Mouse (Mus musculus) B cell, adult 2 months (primary cell): ENCODE measurements around the gene Polr3g.
"Not testable (repeated sequence)": the region's sequence is repeated elsewhere in the genome, so short reads cannot be mapped to it uniquely, and the experiment has no call there.

Source experiments
- DNase-seq, 2 experiments: peaks; one replicate each; pipeline ENCODE4 v3.0.0; 2022

Gene Polr3g

DNA sequence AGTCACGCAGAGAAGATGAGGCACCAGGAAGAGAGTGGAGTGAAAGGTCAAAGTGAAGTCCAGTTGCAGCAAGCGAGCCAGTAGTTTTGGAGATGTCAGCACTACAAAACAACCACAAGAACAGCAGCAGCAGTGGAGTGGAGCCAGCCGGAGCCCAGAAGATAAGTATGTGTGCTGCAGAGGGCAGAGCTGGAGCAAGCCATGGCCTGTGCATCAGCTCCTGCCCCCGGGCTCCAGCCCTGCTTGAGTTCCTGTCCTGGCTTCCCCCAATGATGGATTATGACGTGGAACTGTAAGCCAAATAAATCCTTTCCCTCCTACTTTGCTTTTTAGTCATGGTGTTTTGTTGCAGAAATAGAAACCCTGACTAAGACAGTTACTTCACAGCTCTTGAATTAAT is 26.6 kb downstream of the Polr3g start:
- no peak for DNase-seq

DNA sequence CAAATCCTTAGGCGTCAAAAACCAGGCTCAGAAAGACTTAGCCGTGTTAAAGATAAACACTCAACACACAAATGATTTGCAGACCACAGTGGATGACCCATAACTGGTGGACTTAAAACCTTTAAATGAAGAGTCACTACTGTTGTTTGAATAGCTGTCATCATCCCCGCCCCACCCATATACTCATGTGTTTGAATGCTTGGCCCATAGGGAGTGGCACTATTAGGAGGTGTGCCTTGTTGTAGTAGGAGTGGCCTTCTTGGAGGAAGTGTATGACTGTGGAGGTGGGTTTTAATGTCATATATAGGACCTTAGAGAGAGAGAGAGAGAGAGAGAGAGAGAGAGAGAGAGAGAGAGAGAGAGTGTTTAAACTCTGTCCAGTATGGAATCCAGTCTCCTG is 27.7 kb downstream of the Polr3g start:
- no peak for DNase-seq

DNA sequence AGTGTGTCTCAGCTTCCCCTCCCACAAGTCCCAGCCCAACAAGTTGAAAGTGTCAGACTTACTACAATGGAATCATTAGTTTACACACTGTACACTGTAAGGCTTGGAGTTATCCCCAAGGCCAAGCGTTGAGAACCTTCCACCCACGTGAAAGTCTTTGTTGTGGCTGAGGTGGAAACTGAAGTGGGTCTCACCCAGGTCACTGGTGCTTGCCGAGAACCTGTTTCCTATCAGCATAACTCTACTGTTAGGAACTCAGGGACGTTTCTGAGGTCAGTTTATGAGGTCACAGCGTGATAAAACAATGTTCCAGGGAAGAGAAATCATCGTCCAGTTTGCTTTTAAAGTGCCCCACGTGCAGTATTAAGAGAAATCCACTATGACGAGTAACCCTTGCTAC is 35.5 kb downstream of the Polr3g start:
- no peak for DNase-seq

DNA sequence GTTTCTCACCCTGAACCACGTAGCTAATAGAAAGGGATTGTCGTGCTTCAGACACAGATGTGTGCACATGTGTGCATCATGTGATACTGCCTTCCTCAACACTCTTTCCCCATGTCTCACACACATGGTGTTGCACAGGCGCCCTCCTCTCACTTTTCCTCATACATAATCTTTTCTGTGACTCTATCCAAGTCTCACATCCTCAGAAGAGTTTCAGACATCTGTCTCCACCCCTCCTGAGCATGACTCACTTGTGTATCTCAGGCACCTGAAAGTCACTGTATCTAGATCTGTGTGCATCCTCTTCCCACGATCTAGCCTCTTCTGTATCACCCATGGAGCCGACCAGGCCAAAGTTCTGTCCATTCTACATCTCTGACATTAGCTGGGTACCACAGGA is 43.1 kb downstream of the Polr3g start:
- DNase-seq: no peak

DNA sequence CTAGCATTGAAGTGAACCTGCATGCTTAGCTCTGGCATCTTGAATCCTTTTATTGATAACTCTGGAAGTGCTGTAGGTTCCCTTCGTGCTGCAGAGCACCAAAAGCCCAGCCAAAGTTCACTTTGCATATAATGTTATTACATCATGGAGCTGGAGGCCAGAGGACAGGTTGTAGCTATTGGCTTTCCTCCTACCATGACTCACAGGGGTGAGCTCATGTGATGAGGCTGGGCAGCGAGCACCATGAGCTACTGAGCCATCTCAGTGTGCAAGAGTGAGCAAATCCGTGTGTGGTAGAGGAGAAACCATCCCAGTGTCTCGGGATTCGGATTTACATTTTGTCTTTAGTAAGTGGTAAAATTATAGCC is 46.5 kb downstream of the Polr3g start:
- no peak for DNase-seq

DNA sequence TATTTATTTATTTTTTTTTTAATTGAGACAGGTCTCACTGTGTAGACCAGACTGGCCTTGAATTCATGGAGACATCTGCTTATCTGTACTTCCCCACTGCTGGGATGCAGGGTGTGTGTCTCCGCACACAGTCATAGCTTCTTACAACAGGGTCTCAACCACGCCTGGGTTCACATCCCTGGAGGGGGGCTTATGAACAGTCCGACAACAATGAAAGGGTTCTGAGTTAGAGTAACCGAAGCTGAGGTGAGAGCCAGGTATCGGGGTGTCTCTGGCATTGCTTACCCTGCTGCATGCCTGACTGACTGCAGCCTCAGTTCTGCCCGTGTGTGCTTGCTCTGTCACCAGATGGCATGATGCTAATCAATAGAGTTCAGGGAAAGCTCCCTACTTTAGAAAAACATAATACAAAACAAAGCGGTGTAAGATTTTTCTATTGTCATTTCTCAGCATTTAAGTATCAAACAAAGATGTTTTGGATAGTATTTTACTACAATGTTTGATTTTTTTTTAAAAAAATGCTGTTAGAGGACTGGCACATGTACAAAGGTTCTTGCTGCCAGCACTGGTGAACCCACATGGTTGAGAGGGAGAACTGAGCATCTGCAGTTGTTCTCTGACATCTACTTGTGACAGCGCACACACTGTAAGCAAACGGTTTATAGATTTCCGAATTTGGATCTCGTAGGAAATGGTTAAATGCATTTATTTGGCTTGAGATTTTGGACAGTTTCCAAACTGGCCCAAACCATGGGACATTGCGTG is 47.1 kb downstream of the Polr3g start:
- DNase-seq: no peak

DNA sequence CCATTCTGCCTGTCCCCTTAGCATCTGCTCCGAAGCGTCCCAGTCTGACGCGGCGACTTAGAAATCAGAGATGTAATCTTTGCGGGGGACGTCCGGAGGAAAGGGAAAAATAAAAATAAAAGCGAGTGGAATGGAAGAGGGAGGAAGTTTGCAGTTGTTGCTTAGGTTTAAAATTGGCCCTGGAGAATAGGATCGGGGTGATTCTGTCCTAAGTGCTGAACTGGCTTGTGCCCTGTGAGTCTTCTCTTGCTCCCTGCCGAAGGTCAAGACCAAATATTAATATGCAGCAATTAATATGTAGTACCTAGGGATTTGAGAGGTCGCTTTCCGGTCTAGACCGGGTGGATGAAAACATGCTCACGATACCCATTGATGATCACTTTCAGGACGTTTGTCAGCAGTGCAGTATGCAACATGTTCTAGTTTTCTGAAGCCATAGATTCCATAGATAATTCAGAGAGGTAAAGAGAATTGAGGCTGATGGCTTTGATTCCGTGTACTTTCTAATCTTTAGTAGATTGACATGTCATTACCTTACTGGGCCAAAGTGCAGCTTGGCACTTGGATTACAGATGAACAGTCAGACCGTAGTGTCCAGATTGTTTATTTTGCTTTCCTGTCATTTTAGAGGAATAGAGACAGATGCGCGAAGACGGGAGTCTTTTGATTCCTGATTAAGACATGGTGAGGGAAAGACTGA is 52.6 kb downstream of the Polr3g start:
- DNase-seq: no peak

DNA sequence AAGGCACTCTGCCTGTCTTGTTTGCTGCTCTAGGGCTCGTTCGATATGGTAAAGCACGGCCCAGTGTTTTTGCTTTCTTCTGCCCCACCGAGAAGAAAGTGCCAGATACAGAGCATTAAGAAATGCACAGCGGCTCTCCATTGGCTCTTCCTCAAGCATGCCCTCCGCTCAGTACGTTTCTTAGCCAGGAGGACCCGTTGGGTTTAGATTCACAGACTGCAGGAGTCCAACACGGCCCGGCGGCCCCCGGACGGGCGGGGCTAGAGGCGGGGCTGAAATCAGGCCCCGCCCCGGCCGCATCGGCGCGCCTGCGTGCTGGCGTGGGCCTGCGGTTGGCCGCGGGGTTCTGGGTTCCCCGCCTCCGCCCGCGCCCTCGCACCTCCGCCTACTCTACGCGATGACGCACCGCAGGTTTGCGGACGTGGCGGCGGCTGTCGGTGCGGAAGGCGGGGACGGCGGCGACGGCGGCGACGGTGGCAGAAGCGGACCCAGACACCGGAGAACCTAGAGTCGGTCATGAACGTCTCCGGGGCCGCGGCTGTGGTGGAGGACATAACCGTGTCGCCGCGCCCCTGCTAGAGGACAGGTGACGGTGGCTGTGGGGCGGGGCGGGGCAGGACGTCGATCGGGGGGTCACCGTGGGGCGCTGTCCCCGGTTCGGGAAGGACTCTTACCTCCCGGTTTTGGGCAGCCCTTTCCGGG is 53.3 kb downstream of the Polr3g start, which contains the start of gene Lysmd3:
Gene Lysmd3 (plus strand): TSS at position 313 of the 702 bp plus-strand sequence.
- peak; percentile 93 for DNase-seq

DNA sequence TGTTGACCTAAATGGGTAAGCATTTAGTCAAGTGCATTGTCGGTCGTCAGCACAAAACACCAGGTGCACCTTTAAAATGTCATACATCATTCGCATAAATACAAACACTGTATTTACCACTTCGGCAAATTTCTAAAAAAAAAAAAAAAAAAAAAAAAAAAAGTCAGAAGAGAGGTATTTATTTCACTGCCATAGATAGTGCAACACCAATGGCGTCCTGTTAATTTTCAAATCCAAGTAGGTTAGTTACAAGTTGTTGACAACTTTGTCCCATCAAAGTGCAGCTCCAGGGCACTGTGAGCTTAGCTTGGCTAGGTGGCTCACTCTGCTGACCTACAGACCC is 53.8 kb downstream of the Polr3g start:
- DNase-seq: no peak

DNA sequence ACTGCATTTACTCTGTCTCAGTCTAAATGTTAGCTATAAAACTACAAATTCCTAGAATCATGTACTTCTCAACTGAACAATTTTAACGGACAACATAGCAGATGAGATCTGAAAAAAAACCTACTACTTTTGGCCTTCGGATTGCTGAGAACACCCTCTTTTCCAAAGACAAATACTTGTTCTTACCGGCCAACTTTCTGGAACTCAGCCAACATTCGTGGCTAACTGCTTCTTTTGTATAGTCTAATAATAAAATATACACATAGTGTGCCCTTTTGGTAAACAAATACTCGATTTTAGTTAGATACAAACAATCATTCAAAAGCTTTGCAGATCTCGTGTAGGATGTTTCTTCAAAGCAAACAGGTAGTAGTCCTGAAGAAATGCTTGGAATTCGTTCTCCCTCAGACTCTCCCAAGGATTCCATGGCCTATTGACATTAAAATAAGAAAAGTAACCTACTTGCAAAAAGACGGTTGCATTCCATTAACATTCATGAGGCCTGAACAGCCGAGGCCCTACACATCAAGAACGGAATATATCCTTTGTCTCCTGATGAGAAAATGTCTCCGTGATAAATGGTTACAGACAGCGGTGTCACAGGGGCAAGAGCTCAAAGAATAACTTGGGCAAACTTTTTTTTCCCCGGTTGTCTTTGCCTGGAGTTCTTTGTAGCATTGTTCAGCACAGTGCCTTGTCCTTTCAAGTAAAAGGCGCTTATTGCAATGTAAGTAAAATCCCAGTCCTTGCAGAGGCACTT is 54.5 kb downstream of the Polr3g start:
- DNase-seq: no peak

DNA sequence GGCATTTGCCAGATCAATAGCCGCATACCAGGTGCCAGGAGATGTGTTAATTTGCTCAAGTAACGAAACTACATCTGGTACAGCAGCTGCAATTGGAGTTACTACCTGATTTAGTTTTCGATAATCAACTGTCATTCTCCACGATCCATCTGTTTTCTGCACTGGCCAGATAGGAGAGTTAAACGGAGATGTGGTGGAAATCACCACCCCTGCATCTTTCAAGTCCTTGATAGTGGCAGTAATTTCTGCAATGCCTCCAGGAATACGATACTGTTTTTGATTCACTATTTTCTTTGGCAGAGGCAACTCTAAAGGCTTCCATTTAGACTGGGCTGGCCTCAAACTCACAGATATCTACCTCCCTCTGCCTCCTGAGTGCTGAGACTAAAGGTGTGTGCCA is 60.4 kb downstream of the Polr3g start:
- not testable (repeated sequence) for DNase-seq

DNA sequence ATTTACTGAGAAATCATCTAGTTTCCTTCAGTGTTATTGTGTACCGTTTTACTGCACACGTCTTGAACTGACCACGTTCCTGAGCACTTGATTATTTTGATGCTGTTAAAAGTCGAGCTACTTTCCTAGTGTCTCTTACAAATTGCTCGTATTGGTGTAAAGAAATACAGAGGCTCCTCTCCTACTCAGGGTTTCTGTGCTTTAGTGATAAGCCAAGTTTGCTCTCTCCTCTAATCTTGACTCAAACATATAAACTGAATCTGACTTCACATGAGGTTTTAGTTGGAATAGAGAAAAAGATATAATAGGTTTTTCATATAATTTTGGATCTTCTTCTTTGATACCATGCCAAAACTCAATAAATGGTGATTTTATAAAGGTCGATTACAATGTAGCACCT is 64.5 kb downstream of the Polr3g start:
- no peak for DNase-seq

DNA sequence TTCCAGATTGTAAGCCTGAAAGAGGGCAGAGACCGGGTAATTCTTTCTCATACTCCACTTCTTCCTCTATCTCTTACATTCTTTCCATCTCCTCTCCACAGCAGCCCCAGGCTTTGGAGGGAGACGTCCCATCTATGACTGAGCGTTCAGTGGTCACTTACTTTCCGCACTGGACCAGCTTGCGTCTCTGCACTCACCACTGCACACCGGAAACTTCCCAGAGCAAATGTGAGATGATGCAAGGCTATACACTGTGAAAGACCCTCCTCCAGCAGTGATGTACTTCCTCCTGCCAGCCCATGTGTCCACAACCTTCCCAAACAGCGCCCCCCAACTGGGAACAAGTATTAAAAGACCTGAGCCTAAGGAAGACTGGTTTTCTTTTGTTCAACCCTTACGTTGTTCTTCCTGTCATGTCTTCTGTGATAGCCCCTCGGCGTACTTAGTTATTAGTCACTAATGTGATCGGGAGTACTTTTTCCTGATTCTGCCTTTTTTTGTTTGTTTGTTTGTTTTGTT is 66.7 kb downstream of the Polr3g start:
- DNase-seq: no peak

DNA sequence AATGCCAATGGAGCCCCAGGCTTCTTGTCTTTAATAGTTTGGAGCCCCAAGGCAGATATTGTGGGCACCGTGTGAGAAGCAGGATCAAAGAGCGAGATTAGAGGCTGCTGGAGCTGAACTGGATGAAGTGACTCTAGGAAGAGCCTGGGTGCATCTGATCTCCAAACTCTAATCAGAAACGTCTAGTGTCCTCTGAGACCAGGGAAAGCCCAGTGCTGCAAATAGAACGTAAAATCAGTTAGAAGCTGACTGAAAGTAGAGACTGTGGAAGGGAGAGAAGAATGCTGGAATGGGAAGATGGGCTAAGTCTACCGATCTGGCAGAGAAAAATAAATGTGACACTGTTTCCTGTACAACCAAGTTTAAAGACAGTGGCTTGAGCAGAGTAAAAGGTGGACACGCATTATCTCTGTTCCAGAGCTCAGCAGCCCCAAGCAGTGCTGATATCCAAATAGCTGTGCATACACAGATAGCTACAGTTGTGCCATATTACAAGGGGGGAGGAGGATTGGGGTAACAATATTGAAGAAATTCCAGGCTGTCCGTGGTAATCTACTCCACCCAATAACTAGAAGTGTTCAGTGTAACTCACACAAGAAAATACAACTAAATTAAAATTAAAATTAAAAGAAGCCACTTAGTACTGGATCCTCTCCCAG is 68.2 kb downstream of the Polr3g start:
- DNase-seq: no peak

DNA sequence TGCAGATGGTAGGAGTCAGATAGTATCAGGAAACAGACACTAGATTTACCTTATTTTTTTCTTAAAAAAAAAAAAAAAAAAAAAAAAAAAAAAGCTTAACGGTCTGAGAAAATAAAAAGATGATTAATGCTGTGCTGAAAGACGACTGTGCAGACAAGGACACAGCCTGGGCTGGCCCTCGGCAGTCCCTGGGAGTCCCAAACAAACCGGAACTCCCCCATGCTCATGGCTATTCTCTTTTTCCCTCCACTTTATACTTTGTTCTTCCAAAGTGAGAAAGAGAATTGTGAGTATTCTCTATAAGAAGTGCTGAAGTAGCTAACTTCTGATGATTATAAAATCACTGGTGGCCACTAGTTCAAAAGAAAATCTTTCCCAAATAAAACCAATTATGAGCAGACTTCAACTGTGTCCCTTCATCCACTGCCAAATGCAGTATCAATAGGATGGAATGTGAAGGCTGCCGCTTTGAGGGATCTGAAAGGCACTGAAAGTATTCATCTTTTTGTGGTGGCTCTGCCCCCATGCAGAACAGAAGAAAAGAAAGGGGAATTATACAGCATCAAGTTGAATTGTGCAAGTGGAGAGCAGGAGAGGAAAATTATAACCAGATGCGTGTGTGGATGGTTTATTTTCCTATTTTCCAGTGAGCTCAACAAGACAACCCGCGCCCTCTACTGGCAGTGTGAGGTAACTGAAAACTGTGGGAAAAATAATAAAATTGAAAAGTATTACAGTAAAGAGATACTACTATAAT is 69.3 kb downstream of the Polr3g start:
- peak; percentile 54 for DNase-seq

DNA sequence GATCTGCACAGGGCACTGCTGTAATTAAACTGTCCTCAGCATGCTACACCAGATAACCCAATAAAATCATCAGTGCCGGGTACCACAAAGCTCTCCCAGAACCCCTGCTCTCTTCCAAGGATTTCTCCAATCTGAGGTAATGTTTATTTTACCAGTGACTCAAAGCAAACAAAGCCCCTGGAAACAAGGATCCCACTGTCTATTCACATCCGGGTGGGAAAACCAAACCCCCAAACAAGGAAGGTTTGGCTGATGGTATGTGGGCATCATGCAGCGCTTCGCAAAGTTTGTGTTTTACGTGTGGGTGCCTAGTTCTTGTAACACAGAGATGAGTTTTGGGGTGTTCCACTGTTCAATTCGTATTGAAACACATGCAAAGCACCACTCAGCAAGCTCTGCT is 69.9 kb downstream of the Polr3g start:
- DNase-seq: no peak

DNA sequence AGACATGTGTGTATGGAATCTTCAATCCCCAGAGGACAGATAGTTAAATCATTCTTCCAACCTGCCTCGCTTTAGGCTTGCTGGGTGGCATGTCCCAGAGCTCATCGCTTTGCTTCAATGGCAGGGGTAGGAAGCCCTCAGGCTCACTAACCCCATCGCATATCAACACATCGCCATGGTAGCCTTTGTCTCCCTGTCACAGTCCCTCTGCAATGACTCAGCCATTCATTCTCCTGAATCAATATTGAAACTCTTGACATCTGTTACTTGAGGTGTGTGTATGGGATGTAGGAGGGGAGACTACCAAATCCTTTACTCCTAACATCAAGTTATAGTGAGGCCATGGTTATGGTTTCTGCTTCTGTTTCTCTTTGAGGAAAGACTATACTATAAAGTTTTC is 71.2 kb downstream of the Polr3g start:
- no peak for DNase-seq

DNA sequence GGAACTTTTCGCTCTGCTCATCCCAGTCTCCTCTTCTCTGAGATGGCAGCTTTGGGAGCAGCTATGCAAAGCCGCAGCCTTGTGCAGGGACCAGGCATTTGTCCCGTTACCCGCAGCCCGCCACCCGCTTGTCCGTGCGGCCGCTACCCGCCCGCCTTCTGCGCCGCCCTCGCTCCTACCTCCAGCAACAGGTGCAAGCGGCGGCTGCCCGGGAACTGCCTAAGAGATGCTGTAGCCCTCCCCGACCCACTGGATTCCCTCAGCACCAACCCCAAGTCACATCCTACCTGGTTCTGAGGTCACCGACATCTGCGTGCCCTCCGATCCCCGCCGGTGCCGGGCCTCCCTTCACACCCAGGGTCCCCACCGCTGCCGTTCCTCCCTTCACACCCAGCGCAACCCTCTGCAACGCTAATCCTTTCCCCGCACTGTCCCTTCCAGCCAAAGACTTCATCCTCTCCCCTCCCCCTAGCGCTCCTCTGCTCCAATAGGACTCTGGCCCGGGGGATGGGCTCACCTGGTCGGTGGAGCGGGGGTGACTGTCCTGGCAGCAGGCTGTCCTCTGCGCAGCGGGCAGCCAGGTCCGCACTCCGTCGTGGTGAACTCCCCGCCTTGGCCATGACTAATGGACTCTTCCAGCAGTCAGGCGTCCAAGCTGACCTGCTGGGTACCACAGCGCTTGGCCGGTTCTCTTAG is 77.9 kb downstream of the Polr3g start, which contains the start of gene Adgrv1:
Gene Adgrv1 (minus strand): TSS at position 435 of the 696 bp plus-strand sequence.
- DNase-seq: no peak

DNA sequence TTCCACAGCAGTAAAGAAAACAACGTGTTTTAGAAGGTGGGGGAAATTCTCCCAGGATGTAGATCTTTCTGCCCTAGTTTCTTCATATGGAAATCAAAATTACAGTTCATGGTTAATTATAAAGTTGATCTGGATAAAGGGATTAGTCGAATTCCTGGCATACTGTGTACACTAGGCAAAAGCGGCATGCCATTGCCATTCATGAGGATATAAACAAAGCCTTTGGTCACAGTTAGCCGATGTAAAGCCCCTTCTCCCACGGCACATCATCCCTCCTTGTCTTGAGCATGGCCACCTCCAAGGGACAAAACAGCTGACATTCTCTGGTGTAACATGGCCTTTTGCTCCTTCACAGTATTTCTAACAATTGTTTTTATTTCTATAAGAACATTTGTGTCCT is 80.2 kb downstream of the Polr3g start:
- DNase-seq: no peak

DNA sequence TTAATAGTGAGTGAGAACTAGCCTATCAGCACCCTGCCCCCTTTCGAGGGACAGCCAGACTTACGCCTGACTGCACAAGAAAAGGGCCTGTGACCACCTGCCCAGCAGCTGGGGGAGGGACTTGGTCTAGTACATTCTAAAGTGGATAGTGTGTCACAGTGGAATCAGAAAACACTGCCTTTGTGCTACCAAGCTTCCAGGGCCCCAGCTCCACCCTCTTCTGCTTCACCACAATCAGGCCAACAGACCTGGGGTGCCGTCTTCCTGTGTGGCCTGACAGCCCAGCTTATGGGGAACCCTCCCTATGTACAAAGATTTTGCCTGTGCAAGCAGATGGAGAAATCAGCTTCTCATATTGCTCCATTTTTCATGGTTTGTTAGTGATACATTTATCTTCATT is 81.4 kb downstream of the Polr3g start:
- no peak for DNase-seq

DNA sequence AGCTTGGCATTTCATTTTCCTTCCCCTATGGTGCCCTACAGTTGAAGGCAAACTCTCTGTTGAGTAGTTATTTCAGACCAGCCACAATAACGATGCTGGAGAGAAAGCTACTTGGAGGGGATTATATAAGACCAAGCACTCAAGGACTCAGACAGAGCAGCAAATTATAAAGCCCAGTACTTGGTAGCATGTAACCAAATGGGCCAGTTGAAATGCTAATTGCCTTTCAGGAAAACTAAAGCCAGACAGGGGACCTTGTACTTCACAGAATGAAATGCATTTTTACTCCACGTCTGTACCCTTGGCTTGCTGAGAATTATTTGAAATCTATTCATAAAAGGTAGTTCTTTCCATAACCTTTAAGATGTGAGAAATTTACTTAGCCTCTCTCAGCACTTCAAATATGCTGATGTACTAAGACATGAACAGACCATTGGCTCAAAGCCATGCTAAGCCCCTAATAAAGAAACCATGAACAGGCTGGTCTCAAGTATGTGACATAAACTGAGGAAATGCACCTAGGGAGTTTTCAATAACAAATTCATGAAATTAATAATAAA is 82.1 kb downstream of the Polr3g start:
- no peak for DNase-seq
